Mouse (Mus musculus) CH12.LX (cell line): ENCODE results near the gene Zmynd15.

Experiments
- MEF2A ChIP-seq: IDR thresholded peaks from 2 replicates; pipeline ENCODE4 v1.6.1; 2014; ENCODE audit warnings: low read depth, mild to moderate bottlenecking, inconsistent platforms, low read length, improper control_type of control experiment, borderline replicate concordance
- POLR2A ChIP-seq: IDR thresholded peaks from 2 replicates; pipeline ENCODE4 v1.6.1; 2011; ENCODE audit warnings: low read depth, mild to moderate bottlenecking, improper control_type of control experiment, low read length
- USF1 ChIP-seq: IDR thresholded peaks from 2 replicates; pipeline ENCODE4 v1.6.1; 2014; ENCODE audit warnings: low read depth, mild to moderate bottlenecking, inconsistent platforms, low read length, improper control_type of control experiment
- ZC3H11A ChIP-seq: IDR thresholded peaks from 2 replicates; pipeline ENCODE4 v1.6.1; 2012; ENCODE audit warnings: low read depth, mild to moderate bottlenecking, inconsistent platforms, low read length, improper control_type of control experiment
- ZNF384 ChIP-seq: IDR thresholded peaks from 2 replicates; pipeline ENCODE4 v1.6.1; 2012; ENCODE audit warnings: low read depth, low read length, improper control_type of control experiment, inconsistent platforms

DNA sequence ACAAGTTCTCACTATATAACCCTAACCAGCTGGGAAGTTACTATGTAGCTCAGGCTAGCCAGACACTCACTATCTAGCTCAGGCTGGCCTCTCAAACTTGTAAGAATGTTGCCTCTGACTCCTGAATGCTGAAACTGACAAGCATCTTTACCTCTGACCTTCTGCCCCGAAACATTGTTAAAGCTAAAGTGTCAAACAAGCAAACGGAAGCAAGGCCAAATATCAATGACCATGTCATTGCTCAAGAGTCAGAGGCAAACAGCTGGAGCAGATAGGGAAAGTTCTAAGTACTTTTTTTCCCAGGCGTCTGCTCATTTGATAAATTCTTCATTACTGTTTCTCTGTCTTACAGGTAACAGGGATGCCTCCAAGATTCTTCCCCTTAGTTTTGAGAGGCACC lies 42.8 kb downstream of the Zmynd15 start:
- TF ChIP-seq ZNF384 = no peak
- TF ChIP-seq POLR2A = no peak
- TF ChIP-seq MEF2A = no peak
- no peak for TF ChIP-seq USF1
- no peak for TF ChIP-seq ZC3H11A
